Mouse (Mus musculus) G1E (cell line): ENCODE measurements at regions not wholly inside any gene's neighbourhood (a gene's known extent, or its start where the extent isn't known, plus 50 kb on each side); places are given as distances from the start of the nearest gene placed in this dataset.

Source experiments
- ATAC-seq: 2 replicates; pipeline ENCODE4 v1.8.0; 2016; ENCODE audit warnings: mild to moderate bottlenecking; ENCODE audit not compliant: insufficient number of reproducible peaks, poor library complexity, low FRiP score, severe bottlenecking; ENCODE audit errors: extremely low read depth
- DNase-seq: peaks from one replicate; pipeline ENCODE4 v3.0.0; 2012; ENCODE audit warnings: low spot score
- H3K27me3 ChIP-seq: 2 replicates; pipeline ENCODE4 v1.6.1; 2012; ENCODE audit warnings: mild to moderate bottlenecking, low read length, inconsistent platforms; ENCODE audit not compliant: insufficient read depth
- H3K36me3 ChIP-seq: replicated peaks from 2 replicates; pipeline ENCODE3; 2012; ENCODE audit warnings: mild to moderate bottlenecking, inconsistent platforms
- H3K4me1 ChIP-seq: 2 replicates; pipeline ENCODE4 v1.6.1; 2012; ENCODE audit warnings: low read depth, low read length, inconsistent platforms, mixed read lengths; ENCODE audit not compliant: insufficient read depth
- H3K4me3 ChIP-seq: 2 replicates; pipeline ENCODE4 v1.5.1; 2012; ENCODE audit warnings: low read depth, mild to moderate bottlenecking, inconsistent platforms, low read length, moderate library complexity, mixed read lengths
- H3K9me3 ChIP-seq: replicated peaks from 2 replicates; pipeline ENCODE4 v1.6.1; 2012; ENCODE audit warnings: inconsistent platforms
- CTCF ChIP-seq: IDR thresholded peaks from 2 replicates; pipeline ENCODE4 v1.5.1; 2012; ENCODE audit warnings: low read depth, low read length, inconsistent platforms, mixed read lengths
- GATA1 ChIP-seq: IDR thresholded peaks from 2 replicates; pipeline ENCODE4 v1.6.1; 2012; ENCODE audit warnings: borderline replicate concordance, low read length, inconsistent platforms, mixed read lengths
- GATA2 ChIP-seq: IDR thresholded peaks from 2 replicates; pipeline ENCODE4 v1.6.1; 2012; ENCODE audit warnings: low read depth, low read length, inconsistent platforms, borderline replicate concordance
- POLR2AphosphoS5 ChIP-seq: IDR thresholded peaks from 2 replicates; pipeline ENCODE4 v1.6.1; 2012; ENCODE audit warnings: low read depth, low read length, inconsistent platforms; ENCODE audit not compliant: insufficient replicate concordance
- TAL1 ChIP-seq: conservative IDR thresholded peaks from 2 replicates; pipeline ENCODE4 v1.6.1; 2012; ENCODE audit warnings: low read depth, low read length, inconsistent platforms, mixed read lengths

- TF ChIP-seq TAL1, result no peak
- TF ChIP-seq GATA2, result no peak
- TF ChIP-seq POLR2AphosphoS5, result no peak
- no peak for TF ChIP-seq CTCF
- TF ChIP-seq GATA1, result no peak
- no peak overlapping the region for H3K4me3 ChIP-seq
- H3K9me3 ChIP-seq, result no peaks in the 10 kb centered on the region
- DNase-seq (no peak), ATAC-seq (no peak)
- peaks cover 72% of the 10 kb centered on the region for H3K4me1 ChIP-seq
- no peaks in the 10 kb centered on the region for H3K27me3 ChIP-seq
- H3K36me3 ChIP-seq, result no peaks in the 10 kb centered on the region
These were observed 130.3 kb downstream of the Kdr start for GRCm38 (mm10) chr5:75847966-75848365.

DNA sequence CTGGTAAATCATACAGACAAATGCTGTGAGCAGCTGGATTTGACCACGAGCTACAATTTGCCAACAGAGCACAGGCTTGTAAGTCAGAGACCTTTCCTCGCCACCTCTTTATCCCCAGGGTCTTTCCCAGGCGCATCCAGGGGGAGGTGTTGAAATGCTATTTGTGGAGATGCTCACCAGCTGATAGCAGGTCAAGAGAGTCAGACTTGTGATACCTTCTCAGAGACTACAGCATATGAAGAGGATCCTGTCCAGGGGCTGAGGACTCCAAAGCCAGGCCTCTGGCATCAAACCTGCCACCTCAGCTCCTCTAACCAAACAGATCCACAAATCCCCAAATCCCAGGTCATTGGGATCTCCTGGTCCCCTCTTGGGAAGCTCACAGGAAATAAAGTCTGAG is 130.9 kb downstream of the Kdr start:
- DNase-seq, result no peak
- no peak for TF ChIP-seq CTCF
- no peak for TF ChIP-seq POLR2AphosphoS5
- no peak for TF ChIP-seq GATA1
- TF ChIP-seq TAL1, result no peak
- no peak for TF ChIP-seq GATA2
- ATAC-seq, result no peak
- Histone ChIP-seq H3K36me3 (no peaks in the 10 kb centered on the region), H3K4me3 (no peak overlapping the region), H3K27me3 (no peaks in the 10 kb centered on the region), H3K9me3 (no peaks in the 10 kb centered on the region), H3K4me1 (peaks cover 67% of the 10 kb centered on the region)

DNA sequence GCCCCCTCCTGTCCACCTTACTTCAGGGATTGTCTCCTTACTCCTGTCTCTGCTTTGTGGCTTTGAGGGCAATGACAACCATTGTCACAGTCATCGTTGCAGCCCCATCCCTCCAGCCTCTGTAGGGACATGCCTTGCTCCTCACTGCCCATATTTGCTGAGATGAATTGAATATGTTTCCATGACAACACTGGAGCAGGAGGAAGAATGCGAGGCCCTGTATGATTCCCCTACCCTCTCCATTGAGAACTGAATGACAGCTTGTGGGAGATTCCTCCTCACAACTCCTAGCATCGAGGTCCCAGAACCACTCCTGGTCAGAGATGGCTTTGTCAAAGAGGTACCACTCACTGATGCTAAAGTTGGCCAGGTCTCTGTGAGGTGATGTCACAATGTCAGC is 132.2 kb downstream of the Kdr start:
- ATAC-seq, result no peak
- TF ChIP-seq TAL1 (no peak), CTCF (no peak), POLR2AphosphoS5 (no peak), GATA2 (no peak), GATA1 (no peak)

GRCm38 (mm10) chr5:75843807-75844206 is 134.5 kb downstream of the Kdr start:
- no peak for TF ChIP-seq GATA1
- TF ChIP-seq TAL1, result no peak
- TF ChIP-seq POLR2AphosphoS5, result no peak
- no peak for TF ChIP-seq GATA2
- no peak for TF ChIP-seq CTCF
- H3K4me1 ChIP-seq, result peaks cover 60% of the 10 kb centered on the region
- H3K36me3 ChIP-seq, result no peaks in the 10 kb centered on the region
- H3K27me3 ChIP-seq, result no peaks in the 10 kb centered on the region
- no peak for ATAC-seq
- no peak overlapping the region for H3K4me3 ChIP-seq
- no peak for DNase-seq
- H3K9me3 ChIP-seq, result no peaks in the 10 kb centered on the region

More for the DNA sequence above, 132.2 kb downstream of the Kdr start:
- Histone ChIP-seq H3K9me3 (no peaks in the 10 kb centered on the region), H3K27me3 (no peaks in the 10 kb centered on the region), H3K4me1 (peaks cover 62% of the 10 kb centered on the region), H3K4me3 (no peak overlapping the region), H3K36me3 (no peaks in the 10 kb centered on the region)
- DNase-seq, result no peak

- no peaks in the 10 kb centered on the region for H3K36me3 ChIP-seq
- DNase-seq (no peak), ATAC-seq (no peak)
- H3K9me3 ChIP-seq, result peaks cover 3% of the 10 kb centered on the region; the same call in 1 of the 2 replicates
- H3K4me3 ChIP-seq, result no peak overlapping the region
- no peaks in the 10 kb centered on the region for H3K27me3 ChIP-seq
- no peak for TF ChIP-seq TAL1
- TF ChIP-seq CTCF, result no peak
- no peak for TF ChIP-seq GATA2
- no peak for TF ChIP-seq POLR2AphosphoS5
- no peak for TF ChIP-seq GATA1
- H3K4me1 ChIP-seq, result peaks cover 46% of the 10 kb centered on the region
These were observed 137.8 kb downstream of the Kdr start for GRCm38 (mm10) chr5:75840421-75840820.

- Histone ChIP-seq H3K36me3 (no peaks in the 10 kb centered on the region), H3K4me3 (no peak overlapping the region), H3K27me3 (no peaks in the 10 kb centered on the region), H3K9me3 (peaks cover 3% of the 10 kb centered on the region; the same call in 1 of the 2 replicates), H3K4me1 (peaks cover 49% of the 10 kb centered on the region)
- no peak for TF ChIP-seq CTCF
- no peak for TF ChIP-seq POLR2AphosphoS5
- no peak for TF ChIP-seq GATA1
- TF ChIP-seq GATA2, result no peak
- TF ChIP-seq TAL1, result no peak
- no peak for DNase-seq
- ATAC-seq, result no peak
These were observed 142.7 kb downstream of the Kdr start for GRCm38 (mm10) chr5:75835556-75835961.
